Mouse (Mus musculus) hindbrain, embryonic 14.5 days (tissue): ENCODE results near the gene Nhsl1. TPM values are rescaled to one million over a fixed set of nuclear protein-coding genes. Genes with fewer than 3 reads are reported as not detected.

ENCODE experiments used
- ATAC-seq: fragments of 200-750 bp; cut with Nextera tagmentation; 2 replicates; pipeline ENCODE4 v1.8.0; 2017; ENCODE audit warnings: moderate number of reproducible peaks, mild to moderate bottlenecking, moderate TSS enrichment, moderate library complexity; ENCODE audit not compliant: low FRiP score
- DNase-seq: peaks from one replicate; pipeline ENCODE4 v3.0.0-alpha.2; 2015; ENCODE audit warnings: low spot score
- H3K27ac ChIP-seq: fragments of 300-500 bp; sonication (generic); 2 replicates; pipeline ENCODE4 v1.5.1; 2014; ENCODE audit warnings: mild to moderate bottlenecking, moderate library complexity
- H3K27me3 ChIP-seq: fragments of 300-500 bp; sonication (generic); 2 replicates; pipeline ENCODE4 v1.6.1; 2014; ENCODE audit warnings: mild to moderate bottlenecking, low read length, mixed read lengths; ENCODE audit not compliant: control insufficient read depth, insufficient read depth
- H3K36me3 ChIP-seq: fragments of 300-500 bp; sonication (generic); replicated peaks from 2 replicates; pipeline ENCODE4 v1.6.1; 2014; ENCODE audit not compliant: control insufficient read depth, insufficient read depth
- H3K4me1 ChIP-seq: fragments of 300-500 bp; sonication (generic); replicated peaks from 2 replicates; pipeline ENCODE4 v1.6.1; 2014; ENCODE audit warnings: antibody characterized with exemption, low read length, mixed read lengths; ENCODE audit not compliant: control insufficient read depth, insufficient read depth
- H3K4me2 ChIP-seq: fragments of 300-500 bp; sonication (generic); replicated peaks from 2 replicates; pipeline ENCODE4 v1.6.1; 2014; ENCODE audit warnings: mild to moderate bottlenecking, moderate library complexity
- H3K4me3 ChIP-seq: fragments of 300-500 bp; sonication (generic); replicated peaks from 2 replicates; pipeline ENCODE4 v1.5.1; 2014; ENCODE audit warnings: mild to moderate bottlenecking, low read length
- H3K9ac ChIP-seq: fragments of 300-500 bp; sonication (generic); 2 replicates; pipeline ENCODE4 v1.6.1; 2014
- H3K9me3 ChIP-seq: fragments of 300-500 bp; sonication (generic); 2 replicates; pipeline ENCODE4 v1.6.1; 2016; ENCODE audit warnings: low read length; ENCODE audit not compliant: control insufficient read depth
- WGBS: fragments of 180-500 bp; shearing (Covaris S2); extraction: QIAGEN DNeasy Blood & Tissue Kit; methylation state at CpG from one replicate; pipeline ENCODE4 v1.1.7; 2014; 5-methylcytosine and 5-hydroxymethylcytosine counted together
- polyA plus RNA-seq: library from polyadenylated mRNA; unstranded; fragments of >200 nt; fragmentation: Nextera tagmentation; extraction: Ambion mirVana; gene quantifications from 2 replicates; pipeline ENCODE4 v1.2.1, GENCODE M21; 2014

The Nhsl1 gene
- polyA plus RNA-seq, 1 experiment from 2014 or later: 17.8 TPM

GRCm38 (mm10) chr10:18339386-18339785 lies 20.6 kb downstream of the Nhsl1 start:
- Histone ChIP-seq H3K4me2 (no peak overlapping the region), H3K36me3 (no peaks in the 10 kb centered on the region), H3K9me3 (no peaks in the 10 kb centered on the region), H3K4me1 (0 out of 2 replicates have a peak, but pooled peaks cover 3% of the 10 kb centered on the region), H3K4me3 (no peak overlapping the region), H3K9ac (no peak overlapping the region), H3K27me3 (no peaks in the 10 kb centered on the region), H3K27ac (no peak overlapping the region)
- ATAC-seq: no peak
- 91% methylated on average over 6 of the region's 6 CpGs for WGBS
- DNase-seq: no peak

- no peak overlapping the region for H3K27ac ChIP-seq
- no peak for DNase-seq
- no peak overlapping the region for H3K4me3 ChIP-seq
- 89% methylated on average over 1 of the region's 1 CpGs for WGBS
- no peaks in the 10 kb centered on the region for H3K4me1 ChIP-seq
- no peaks in the 10 kb centered on the region for H3K27me3 ChIP-seq
- no peak overlapping the region for H3K4me2 ChIP-seq
- H3K9ac ChIP-seq: no peak overlapping the region
- no peaks in the 10 kb centered on the region for H3K36me3 ChIP-seq
- no peak for ATAC-seq
- H3K9me3 ChIP-seq: no peaks in the 10 kb centered on the region
Measured at GRCm38 (mm10) chr10:18340930-18341329, 22.1 kb downstream of the Nhsl1 start.

GRCm38 (mm10) chr10:18341444-18342196 lies 22.8 kb downstream of the Nhsl1 start:
- no peaks in the 10 kb centered on the region for H3K4me1 ChIP-seq
- ATAC-seq (no peak), DNase-seq (no peak)
- no peak overlapping the region for H3K4me3 ChIP-seq
- no peak overlapping the region for H3K27ac ChIP-seq
- H3K9me3 ChIP-seq: no peaks in the 10 kb centered on the region
- WGBS: 22% methylated on average over 15 of the region's 15 CpGs
- no peaks in the 10 kb centered on the region for H3K36me3 ChIP-seq
- H3K9ac ChIP-seq: no peak overlapping the region
- H3K4me2 ChIP-seq: no peak overlapping the region
- no peaks in the 10 kb centered on the region for H3K27me3 ChIP-seq

- Histone ChIP-seq H3K27ac (no peak overlapping the region), H3K4me3 (no peak overlapping the region), H3K36me3 (no peaks in the 10 kb centered on the region), H3K4me2 (no peak overlapping the region), H3K4me1 (no peaks in the 10 kb centered on the region), H3K9me3 (no peaks in the 10 kb centered on the region), H3K27me3 (no peaks in the 10 kb centered on the region), H3K9ac (no peak overlapping the region)
- DNase-seq (no peak), ATAC-seq (no peak)
- 93% methylated on average over 15 of the region's 15 CpGs for WGBS
Measured at GRCm38 (mm10) chr10:18347231-18347630, 28.4 kb downstream of the Nhsl1 start.

- WGBS: 93% methylated on average over 4 of the region's 4 CpGs
- no peak overlapping the region for H3K27ac ChIP-seq
- H3K4me2 ChIP-seq: no peak overlapping the region
- no peaks in the 10 kb centered on the region for H3K9me3 ChIP-seq
- H3K27me3 ChIP-seq: no peaks in the 10 kb centered on the region
- H3K9ac ChIP-seq: no peak overlapping the region
- no peak for ATAC-seq
- no peak overlapping the region for H3K4me3 ChIP-seq
- peaks cover 13% of the 10 kb centered on the region; the same call in 1 of the 2 replicates for H3K4me1 ChIP-seq
- H3K36me3 ChIP-seq: no peaks in the 10 kb centered on the region
- DNase-seq: no peak
Measured at GRCm38 (mm10) chr10:18350781-18351180, 32.0 kb downstream of the Nhsl1 start.

GRCm38 (mm10) chr10:18352937-18353336 lies 34.2 kb downstream of the Nhsl1 start:
- ATAC-seq (no peak), DNase-seq (no peak)
- Histone ChIP-seq H3K9me3 (no peaks in the 10 kb centered on the region), H3K27me3 (no peaks in the 10 kb centered on the region), H3K36me3 (no peaks in the 10 kb centered on the region), H3K27ac (no peak overlapping the region), H3K4me1 (peaks cover 13% of the 10 kb centered on the region; the same call in 1 of the 2 replicates), H3K4me3 (no peak overlapping the region), H3K4me2 (no peak overlapping the region), H3K9ac (no peak overlapping the region)
- 94% methylated on average over 5 of the region's 5 CpGs for WGBS

- 44% methylated on average over 8 of the region's 8 CpGs for WGBS
- Histone ChIP-seq H3K27ac (peak overlapping the region; percentile 17; the same call in 1 of the 2 replicates), H3K9me3 (no peaks in the 10 kb centered on the region), H3K27me3 (no peaks in the 10 kb centered on the region), H3K9ac (no peak overlapping the region), H3K4me1 (peaks cover 17% of the 10 kb centered on the region), H3K4me2 (no peak overlapping the region), H3K36me3 (no peaks in the 10 kb centered on the region), H3K4me3 (no peak overlapping the region)
- ATAC-seq (no peak), DNase-seq (no peak)
Measured at GRCm38 (mm10) chr10:18354103-18354502, 35.3 kb downstream of the Nhsl1 start.

- H3K9me3 ChIP-seq: no peaks in the 10 kb centered on the region
- no peak overlapping the region for H3K9ac ChIP-seq
- H3K4me3 ChIP-seq: no peak overlapping the region
- H3K27ac ChIP-seq: no peak overlapping the region
- H3K27me3 ChIP-seq: no peaks in the 10 kb centered on the region
- no peak for DNase-seq
- H3K4me1 ChIP-seq: peaks cover 17% of the 10 kb centered on the region
- no peaks in the 10 kb centered on the region for H3K36me3 ChIP-seq
- ATAC-seq: no peak
- no peak overlapping the region for H3K4me2 ChIP-seq
- WGBS: 91% methylated on average over 6 of the region's 6 CpGs
Measured at GRCm38 (mm10) chr10:18356461-18356860, 37.7 kb downstream of the Nhsl1 start.

- WGBS: 51% methylated on average over 6 of the region's 6 CpGs
- DNase-seq (no peak), ATAC-seq (peak; percentile 56; the same call in 1 of the 2 replicates)
- no peak overlapping the region for H3K4me3 ChIP-seq
- no peaks in the 10 kb centered on the region for H3K27me3 ChIP-seq
- no peak overlapping the region for H3K27ac ChIP-seq
- H3K36me3 ChIP-seq: no peaks in the 10 kb centered on the region
- H3K9me3 ChIP-seq: no peaks in the 10 kb centered on the region
- no peak overlapping the region for H3K9ac ChIP-seq
- H3K4me1 ChIP-seq: peaks cover 17% of the 10 kb centered on the region
- no peak overlapping the region for H3K4me2 ChIP-seq
Measured at GRCm38 (mm10) chr10:18357212-18357611, 38.4 kb downstream of the Nhsl1 start.
